Mouse (Mus musculus) liver (tissue): ENCODE measurements around the gene Chsy1.

Experiments
- DNase-seq: peaks from one replicate; pipeline ENCODE4 v3.0.0-alpha.2; 2020; ENCODE audit warnings: mixed read lengths

The Chsy1 gene

DNA sequence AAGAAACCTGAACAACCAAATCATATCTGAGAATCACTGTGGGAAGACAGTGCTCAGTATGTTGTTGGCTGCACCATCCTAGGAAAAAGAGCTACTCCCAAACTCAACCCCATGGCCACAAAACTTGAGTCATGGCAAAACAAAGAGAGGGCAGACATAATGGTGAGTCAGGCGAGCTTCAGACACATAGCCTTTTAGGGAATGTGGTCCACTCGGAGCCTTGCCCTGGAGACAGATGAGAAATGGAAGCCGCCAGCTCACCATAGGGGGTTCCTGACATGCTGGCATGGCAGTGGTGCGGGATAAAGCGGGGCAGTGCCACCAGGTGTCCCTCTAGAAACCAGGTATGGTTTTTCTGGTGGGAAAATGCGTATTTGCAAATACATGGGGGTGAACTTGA lies 68.8 kb downstream of the Chsy1 start:
- no peak for DNase-seq

DNA sequence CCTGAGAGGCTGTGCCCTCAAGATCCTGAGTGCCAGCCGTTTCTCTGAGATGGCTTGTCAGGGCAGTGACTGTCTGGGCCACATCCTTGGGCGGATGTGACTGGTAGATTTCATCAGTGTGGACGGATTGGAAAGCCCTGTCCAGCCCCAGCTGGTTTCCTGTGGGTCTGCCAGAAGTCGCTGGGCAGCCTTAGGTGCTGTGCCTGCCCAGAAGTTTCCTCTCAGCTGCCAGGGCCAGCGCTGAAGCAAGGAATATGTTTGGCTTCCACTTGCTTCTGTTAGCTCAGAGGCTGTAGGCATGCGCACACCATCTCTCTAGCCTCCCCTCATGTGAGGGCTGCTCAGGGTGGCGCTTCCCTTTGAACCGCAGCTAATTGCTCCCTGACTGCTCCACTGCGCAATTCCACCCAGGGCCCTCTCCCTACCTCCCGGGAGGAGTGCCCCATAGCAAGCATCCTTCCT lies 69.8 kb downstream of the Chsy1 start:
- no peak for DNase-seq

DNA sequence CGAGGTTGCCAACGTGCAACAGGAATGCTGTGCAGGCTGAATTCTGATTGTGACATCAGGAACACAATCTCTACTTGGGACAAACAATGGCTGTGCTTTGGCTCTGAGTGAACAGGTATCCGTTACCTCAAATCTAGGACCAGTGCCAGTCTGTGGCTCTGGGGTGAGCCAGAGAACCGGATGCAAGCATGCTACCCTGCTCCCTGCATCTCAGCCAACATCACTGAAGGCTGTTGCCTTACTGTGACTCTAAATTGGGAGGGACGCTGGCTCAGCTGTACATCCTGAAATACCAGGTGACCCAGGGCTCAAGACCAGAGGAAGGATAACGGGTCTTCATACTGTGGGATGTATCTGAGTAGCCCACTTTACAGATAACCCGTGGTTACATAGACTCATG lies 70.4 kb downstream of the Chsy1 start:
- DNase-seq, result no peak

DNA sequence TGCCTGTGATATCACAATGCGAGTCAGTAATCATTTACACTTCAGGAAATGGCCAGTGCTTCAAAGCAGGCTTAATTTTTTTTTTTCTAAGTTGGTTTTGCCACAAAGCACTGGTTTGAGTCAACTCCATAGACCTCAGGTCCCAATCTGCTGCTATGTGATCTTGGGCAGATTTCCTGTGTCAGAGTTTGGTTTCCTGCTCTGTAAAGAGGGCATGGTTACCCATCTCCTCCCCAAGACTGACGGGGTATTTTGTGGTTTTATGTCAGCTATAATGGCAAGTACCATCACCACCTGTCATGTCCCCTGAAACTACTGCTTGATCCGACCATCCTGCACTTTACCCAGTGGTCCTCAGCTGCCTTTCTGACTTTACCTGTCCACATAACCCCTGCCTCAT lies 70.9 kb downstream of the Chsy1 start:
- DNase-seq, result no peak

DNA sequence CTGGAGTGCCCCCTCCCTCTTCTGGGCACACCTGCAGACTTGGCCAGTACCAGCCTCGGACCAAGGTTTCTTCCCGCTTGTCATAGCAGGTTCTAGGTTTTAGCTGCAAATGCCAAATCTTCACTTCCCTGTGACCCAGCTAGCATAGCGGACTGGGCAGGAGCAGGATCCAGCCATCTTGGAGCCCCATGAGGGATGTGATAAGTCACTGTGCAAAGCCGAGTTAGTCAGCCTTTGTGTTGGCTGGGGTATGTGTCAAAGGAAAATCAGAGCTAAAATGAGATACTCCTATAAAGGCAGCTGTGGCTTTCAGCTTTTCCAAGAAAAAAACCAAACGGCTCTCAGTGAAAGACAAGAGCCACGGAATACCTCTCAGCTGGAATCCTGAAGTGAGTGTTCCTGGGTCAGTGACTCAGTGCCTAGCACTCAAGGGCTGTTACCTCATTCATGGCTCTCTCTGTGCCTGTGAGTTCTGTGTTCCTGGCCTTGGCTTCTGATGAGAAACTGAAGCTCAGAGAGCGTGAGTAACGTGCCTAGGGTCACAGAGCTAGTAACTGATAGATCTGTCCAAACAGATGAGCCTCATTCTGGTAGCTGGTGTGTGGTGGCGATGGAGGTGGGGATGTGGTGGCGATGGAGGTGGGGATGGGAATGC lies 71.5 kb downstream of the Chsy1 start:
- no peak for DNase-seq

DNA sequence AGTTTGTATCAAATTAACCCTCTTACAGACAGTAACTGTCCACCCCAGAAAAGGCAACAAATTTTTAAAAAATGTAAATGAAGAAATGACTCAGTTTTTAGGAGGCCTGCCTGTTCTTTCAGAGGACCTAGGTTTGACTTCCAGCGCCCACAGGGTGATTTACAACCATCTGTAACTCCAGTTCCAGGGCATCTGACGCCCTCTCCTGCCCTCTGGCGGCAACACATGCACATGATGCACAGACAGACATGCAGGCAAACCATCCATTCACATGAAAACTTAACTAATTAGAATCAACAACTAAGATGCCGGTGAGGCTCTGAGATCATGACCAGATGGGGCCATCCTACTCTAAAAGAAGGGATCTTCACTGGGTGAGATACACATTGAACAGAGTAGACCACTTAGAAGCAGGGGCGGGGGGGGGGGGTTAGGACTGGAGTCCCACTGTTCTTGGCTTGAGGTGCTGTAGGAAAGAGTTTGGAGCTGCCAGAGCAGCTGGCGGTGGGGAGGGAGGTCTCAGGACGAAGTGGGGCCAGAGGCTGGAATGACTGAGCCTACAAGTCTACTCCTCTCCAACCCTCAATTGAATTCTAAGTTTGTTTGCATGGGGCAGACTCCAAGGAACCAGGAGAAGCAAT lies 72.9 kb downstream of the Chsy1 start:
- no peak for DNase-seq

DNA sequence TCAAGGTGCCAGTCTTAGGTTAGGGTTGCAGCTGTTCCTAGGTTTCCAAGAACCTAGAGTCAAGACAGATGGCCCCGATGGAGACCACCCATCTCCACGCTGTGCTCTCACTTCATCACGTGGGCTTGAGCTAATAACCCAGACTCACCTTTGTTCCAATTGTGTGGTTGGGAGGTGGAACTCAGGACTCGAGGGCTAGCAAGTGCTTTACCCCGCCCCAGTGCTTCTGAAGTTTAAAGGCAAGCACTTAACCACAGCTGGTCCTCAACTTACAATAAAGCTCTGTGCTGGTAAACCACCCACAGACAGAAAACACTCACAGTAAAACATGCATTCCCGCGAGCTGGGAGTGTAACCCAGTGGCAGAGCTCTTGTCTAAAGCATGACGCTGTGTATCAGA lies 74.1 kb downstream of the Chsy1 start:
- DNase-seq, result no peak

DNA sequence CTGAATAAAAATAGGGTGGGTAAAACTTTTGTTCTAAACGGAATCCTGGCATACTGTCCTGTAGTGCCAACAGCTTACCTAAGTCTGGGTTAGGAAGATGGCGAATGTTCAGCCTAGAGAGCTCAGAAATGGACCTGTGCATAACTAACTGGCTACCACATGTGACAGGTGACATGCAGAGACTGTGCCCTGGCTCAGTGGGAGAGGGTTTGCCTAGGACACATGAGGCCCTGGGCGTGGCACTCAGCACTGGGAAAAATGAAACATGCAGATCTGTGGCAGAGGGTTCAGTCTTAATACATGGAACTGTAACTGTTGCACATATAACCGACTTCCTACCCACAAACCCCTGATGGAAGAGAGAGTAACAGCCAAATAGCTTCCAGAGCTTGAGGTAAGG lies 74.7 kb downstream of the Chsy1 start:
- peak; percentile 37 for DNase-seq

DNA sequence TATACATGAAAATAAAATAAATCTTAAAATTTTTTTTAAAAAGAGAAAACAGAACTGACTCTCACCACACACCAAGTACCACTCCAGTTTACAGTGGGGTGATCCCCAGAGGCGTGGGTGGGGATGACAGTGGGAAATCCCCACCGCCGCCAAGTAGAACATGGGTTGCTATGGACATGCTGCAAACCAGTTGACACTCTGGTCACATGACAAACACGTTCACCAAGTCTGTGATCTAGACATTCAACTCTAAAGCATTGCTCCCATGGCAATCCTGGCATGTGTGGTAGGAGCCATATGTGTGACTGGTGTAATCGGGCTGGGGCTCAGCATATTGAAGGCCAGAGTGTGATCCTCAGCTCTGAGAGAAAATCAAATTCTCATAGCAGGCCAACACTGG lies 76.1 kb downstream of the Chsy1 start:
- no peak for DNase-seq

DNA sequence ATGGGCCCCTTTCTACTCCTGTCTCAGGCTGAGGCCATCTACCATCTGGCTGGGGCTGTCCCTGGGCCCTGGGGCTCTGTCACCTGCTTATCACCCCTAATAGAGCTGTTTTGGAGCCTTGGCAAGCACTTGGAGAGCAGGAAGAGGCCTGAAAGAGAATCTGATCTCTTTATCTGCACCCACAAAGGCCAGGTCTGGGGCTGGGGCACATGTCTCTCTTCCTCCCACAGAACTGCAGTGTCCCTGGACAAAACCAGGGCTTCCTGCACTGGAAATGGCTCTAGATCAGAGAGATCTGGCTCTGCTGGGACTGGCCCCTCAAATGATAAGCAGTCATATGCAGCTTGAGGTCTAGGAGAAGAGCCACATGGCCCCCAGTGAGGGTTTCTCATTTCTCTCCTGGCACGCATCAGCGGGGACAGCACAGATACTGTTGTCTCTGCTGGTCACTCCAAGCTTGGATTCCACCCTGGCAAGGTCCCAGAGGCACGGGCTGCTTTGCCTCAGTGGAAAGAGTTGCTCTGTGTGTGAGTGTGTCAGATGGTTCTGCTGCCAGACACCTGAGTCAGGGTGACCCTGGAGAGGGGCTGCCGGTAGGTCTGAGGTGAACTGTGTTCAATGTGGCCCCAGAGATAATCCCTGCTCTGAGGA lies 78.4 kb downstream of the Chsy1 start:
- peak; percentile 73 for DNase-seq

DNA sequence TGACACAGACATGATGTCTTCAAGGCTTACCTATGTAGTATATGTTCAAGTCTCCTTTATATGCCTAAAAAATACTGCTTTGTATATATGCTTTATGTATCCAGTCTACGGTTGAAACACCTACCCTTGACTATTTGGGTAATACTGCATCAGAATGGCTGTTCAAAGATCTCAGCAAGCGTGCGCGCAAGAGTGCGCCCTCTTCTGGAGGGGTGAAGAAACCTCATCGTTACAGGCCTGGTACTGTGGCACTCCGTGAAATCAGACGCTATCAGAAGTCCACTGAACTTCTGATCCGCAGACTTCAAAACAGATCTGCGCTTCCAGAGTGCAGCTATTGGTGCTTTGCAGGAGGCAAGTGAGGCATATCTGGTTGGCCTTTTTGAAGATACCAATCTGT lies 81.1 kb downstream of the Chsy1 start:
- peak; percentile 61 for DNase-seq

DNA sequence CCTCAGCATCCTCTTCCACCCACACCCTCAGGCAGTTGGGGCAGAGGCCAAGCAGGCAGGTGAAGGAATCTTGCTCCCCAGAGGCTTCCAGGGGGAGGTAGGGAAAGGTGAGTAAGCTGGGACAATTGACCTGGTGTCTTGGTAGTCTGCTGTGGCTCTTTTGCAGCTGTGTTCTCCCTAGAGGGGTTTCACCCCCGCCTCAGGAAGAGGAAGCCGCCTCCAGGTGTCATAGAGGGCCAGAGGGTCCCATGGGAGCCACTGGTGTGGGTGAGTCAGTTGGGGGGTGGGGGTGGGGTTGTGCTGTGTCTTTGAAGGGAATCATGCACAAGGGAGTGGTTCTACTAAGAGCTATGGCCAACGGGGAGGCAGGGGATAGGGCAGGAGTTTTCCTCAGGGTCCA lies 85.2 kb downstream of the Chsy1 start:
- no peak for DNase-seq

DNA sequence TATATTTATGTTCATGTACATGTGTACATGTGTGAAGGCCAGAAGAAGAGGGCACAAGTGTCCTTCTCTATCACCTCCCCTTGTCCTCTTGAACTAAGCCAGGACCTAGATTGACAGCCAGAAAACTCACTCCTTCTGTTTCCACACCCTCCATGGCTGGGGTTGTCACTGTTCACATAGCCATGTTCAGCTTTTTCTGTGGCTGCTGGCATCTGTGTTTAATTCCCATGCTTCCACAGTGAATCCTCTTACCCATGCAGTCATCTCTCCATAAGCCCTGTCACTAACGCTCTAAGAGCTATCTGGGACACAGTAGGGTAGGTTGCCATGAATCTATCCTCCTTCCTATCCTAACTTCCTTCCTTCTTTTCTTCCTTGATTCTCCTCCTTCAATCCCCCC lies 86.6 kb downstream of the Chsy1 start:
- DNase-seq, result no peak

DNA sequence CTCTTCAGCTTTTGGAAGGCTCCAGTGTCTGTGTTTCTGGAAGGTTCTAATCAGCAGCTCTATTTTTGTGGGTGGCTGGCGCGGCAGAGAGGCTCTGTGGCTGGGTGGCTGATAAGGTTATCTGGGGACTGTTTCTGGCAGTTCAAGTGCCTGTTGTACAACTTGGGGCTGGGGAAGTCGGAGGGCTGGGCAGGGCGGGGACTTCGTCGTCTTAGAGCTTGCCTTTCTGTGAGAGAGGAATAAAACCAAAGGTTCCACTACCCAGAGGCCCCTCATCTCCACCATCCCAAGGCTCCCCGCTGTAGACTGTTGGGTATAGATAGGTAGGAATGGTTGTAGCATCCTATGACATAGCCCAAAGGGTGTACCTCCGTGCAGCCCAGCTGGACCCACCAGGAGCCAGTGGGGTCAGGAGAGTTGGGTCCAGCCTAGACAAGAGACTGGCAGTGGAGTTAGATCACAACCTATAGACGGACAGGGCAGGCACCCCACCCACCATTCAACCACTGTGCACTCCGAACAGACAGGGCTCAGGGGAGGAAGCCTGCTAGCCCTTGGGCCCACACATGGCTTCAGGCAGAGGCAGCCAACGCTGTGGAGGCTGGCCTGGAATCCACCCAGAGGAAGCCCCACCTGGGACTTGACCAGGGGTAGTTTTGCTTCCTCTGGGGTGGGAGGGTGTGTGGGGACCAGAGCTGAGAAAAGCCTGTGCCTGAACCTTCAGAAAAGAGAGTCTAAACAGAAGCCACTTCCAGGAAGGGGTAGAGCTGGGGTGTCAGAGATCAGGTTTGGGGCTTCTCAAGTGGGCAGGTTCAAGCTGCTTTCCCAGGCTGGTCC lies 87.5 kb downstream of the Chsy1 start:
- DNase-seq, result peak; percentile 94

DNA sequence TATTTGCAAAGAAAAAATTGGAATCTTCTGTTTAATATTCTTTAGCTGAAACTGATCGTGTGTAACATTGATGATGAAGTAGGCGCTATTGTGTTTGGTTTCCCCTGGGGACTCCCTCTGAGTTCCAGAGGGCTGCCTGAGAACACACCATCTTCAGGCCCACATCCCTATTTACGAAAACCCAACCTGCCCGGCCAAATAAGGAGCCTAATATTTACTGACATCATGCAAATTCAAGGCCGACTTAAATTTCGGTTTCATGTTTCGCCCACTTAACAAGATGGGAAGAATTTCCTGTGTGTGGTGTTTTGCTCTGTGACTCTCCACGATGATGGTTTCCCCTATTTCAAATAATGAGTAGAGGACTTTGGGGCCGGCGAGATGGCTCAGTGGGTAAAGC lies 89.1 kb downstream of the Chsy1 start:
- DNase-seq, result no peak

DNA sequence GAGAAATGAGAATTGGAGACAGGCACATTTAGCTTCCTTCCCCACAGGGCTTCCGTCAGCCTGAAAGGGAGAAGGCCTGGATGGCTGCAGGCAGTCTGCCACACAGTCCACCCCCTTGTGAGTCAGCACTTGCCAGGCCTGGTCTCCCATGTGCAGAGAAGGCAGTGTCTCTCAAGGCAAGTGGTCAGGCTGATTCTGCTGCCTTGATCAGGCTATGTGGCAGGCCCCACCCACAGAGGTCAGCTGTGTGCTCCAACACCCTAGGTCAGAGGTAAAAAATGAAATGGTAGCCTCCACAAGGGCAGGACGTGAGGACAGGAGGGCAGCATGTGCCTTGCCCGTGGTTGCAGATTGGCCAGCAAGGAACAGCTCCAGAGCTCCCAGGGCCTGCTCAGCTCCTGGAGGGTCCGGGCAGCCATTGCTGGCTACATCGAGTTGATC lies 90.1 kb downstream of the Chsy1 start:
- DNase-seq, result peak; percentile 84

DNA sequence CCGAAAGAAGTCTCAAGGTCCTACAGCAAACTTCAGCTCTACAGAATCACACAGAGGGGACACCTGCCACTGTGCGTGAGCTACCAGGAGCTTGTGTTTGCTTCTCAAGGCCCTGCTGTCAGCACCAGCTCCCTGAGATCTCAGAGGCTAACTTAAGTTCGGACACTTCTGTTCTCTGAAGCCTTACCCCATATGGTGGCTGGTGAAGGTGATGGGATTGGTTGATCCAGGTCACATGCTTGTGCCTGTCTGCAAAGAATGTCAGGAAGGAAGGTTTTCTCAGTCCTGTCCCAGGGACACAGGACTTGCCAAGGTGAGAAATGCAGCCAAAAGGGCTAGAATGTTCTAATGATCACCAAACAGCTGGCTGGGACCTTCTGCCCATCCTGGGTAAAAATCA lies 91.1 kb downstream of the Chsy1 start:
- no peak for DNase-seq

DNA sequence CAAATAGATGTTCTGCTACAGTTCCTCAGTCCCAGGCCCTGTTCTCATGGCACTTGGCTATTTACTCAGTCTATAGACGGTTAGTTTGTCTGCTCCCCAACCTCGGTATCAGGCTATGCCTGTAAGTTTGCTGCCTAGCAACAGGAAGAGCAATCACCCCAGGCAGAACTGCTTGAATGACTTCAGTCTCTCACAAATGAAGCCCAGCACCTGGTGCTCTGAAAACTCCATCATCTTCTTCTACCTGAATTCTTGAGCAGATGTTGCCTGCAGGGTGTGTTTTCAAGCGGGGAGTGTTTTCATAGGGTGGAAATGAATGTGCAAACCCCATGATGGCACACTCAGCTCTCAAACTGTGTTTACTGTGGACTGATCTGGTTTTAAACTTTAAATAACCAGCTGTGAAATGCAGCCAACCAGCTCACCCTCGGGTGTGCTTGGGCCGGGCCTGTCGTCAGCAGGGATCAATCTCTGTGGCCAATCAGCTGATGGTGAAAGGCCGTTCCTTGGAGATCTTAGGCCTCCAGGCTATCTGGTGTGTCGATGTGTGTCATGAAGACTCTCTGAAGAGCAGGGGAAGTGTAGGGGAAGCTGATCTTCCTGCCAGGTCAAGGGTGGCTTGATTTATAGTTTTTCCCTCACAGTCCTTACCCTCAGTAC lies 91.6 kb downstream of the Chsy1 start:
- peak; percentile 66 for DNase-seq

DNA sequence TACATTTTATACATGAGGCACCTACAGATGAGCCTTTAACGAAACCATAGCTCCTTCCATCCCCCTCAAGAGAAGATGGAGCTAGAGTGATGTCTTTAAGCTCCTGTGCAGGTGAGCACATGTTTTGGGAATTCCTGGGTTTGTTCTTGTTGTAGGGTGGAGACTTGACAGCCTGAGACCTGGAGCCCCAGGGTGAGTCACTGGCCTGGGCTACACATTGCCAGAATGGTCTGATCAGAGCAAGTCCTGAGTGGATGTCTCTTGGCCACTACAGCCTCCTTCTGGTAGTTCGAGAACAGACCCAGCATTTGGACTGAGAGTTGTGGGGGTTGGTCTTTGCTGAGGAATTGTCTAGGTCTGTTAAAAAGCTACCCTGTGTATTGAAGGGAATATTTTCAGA lies 92.3 kb downstream of the Chsy1 start:
- DNase-seq, result no peak

DNA sequence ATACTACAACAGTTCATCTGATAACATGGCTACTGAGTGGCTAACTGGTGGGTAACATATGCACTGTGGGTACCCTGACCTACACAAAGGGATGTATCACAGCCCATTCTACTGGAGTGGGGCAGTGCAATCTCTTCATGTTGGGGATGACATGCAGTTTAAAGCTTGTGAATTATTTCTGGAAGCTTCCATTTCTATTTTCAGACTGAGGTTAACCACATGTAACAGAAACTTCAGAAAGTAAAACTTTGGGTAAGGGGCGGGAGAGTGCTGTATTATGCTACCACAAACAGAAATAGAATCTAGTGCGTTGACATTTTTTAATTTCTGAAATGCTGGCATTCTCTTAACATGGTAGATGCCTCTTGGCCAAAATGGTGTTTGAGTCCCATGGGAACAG lies 100.6 kb downstream of the Chsy1 start:
- DNase-seq, result no peak

DNA sequence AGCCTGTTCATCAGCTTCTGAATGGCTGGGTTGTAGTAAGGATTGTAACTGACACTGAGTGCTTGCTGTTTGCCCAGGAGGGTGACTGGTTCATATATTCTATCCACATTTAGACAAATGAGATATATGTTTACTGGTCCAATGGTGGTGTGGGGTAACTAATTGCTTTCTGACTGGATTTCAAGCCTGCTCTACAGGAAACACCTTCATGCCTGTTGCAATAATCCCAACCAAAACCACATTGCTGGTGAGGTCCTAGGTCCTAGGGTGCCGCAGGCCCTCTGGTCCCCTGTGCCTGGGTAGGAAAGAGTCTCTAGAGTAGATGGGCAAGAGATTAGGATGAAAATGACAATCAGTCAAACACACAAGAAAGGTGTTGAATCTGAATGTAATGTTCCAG lies 103.6 kb downstream of the Chsy1 start:
- DNase-seq, result peak; percentile 3

DNA sequence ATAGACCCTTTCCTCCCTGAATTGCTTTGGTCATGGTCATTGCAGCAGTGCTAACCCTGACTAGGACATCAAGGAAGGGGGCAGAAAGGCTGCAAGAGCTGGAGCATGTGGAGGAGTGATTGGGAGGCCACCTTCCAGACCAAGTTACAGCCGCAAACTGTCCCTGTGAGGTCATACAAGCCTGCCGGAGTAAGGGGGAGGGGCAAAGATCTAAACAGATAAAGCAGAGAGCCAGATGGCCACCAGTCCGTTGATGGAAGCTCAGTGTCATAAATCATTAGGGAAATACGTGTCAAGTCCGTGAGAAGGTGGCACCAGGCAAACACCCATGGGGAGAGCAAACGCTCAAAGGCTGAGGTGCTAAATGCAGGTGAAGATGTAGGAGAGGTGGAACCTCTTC lies 105.2 kb downstream of the Chsy1 start:
- DNase-seq, result peak; percentile 2

DNA sequence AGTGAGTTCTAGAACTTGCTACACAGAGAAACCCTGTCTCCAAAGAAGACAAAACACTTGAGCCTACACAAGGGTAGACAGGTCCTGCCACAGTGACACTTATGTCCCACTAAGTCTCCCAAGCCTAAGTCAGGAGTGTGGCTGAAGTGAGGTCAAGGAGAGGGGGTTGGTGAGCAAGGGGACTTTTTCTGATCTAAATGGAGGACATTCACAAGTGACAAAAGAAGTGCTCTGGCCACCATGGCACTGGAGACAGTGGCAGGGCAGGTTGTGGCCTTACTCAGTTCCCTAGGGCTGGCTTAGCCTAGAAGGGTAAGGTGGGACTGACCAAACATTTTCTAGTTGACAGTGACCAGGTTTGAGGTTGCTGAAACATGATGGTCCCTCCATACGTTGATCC lies 106.6 kb downstream of the Chsy1 start:
- DNase-seq, result no peak
